Comparison of ENCODE assay signal across 25 mouse cellular contexts in genomic region chr16:91015761-91016160, GRCm38 (mm10). TPM values are rescaled to one million over a fixed set of nuclear protein-coding genes. Genes with fewer than 3 reads are reported as not detected.
DNase-seq lines count a peak whose midpoint lies in the region.
"Had no signal": no experiment of that assay in that cellular context is flagged by ENCODE, and none has a peak within 500 bp of the region (broad histone marks: within the 10 kb centered on the region; RNA-seq: fewer than 3 reads in every experiment).

No protein-coding gene starts in this region.

- WGBS in midbrain, embryonic 10.5 days = 90% methylated on average over 4 of the region's 4 CpGs

- peak; percentile 70 for DNase-seq in adrenal gland, adult 2 months
- DNase-seq in adrenal gland, postnatal 10 days = no peak
- peak; percentile 3 for DNase-seq in NIH3T3 (ENCODE audit: low read depth)
- peak; percentile 29 to 35 for DNase-seq in adrenal gland, postnatal 36 days
- no peak for DNase-seq in left cerebral cortex, postnatal 36 days (ENCODE audit: low spot score in 2 of 2)
- DNase-seq in midbrain, embryonic 10.5 days (ENCODE audit: low spot score) = no peak
- DNase-seq: cerebellum, adult 11-12 months; cerebellum, adult 8-10 months; cerebellum, postnatal 14 days; gastrocnemius, postnatal 10 days; gastrocnemius, postnatal 36 days; heart, adult 2 months; heart, postnatal 14 days; heart, postnatal 4 days; kidney, adult 18-20 months; kidney, adult 9 months had no signal

- peaks cover 11% of the 10 kb centered on the region for H3K4me1 ChIP-seq in midbrain, embryonic 10.5 days
- H3K4me1 ChIP-seq: embryonic facial prominence, embryonic 12.5 days had no signal

- H3K4me3 ChIP-seq in midbrain, embryonic 10.5 days = no peak overlapping the region
- H3K4me3 ChIP-seq: embryonic facial prominence, embryonic 12.5 days; embryonic facial prominence, embryonic 15.5 days; erythroblast, embryonic 14.5 days; forebrain, embryonic 12.5 days; forebrain, embryonic 15.5 days; heart, adult 2 months; heart, embryonic 10.5 days; heart, embryonic 13.5 days had no signal

- intact Hi-C loops in left cerebral cortex, postnatal 36 days (cut with DNase I) = no loop called here

- no peaks in the 10 kb centered on the region for H3K9me3 ChIP-seq in midbrain, embryonic 10.5 days (replicated peaks)
- H3K9me3 ChIP-seq: embryonic facial prominence, embryonic 12.5 days; embryonic facial prominence, embryonic 15.5 days; forebrain, embryonic 12.5 days; forebrain, embryonic 15.5 days; heart, embryonic 10.5 days; heart, embryonic 13.5 days had no signal

- H3K27ac ChIP-seq in midbrain, embryonic 10.5 days (replicated peaks) = no peak overlapping the region
- H3K27ac ChIP-seq: embryonic facial prominence, embryonic 12.5 days; embryonic facial prominence, embryonic 15.5 days; forebrain, embryonic 12.5 days; forebrain, embryonic 15.5 days; heart, adult 2 months; heart, embryonic 10.5 days; heart, embryonic 13.5 days; hindbrain, embryonic 14.5 days; hindbrain, postnatal 0 days had no signal

- H3K27me3 ChIP-seq in midbrain, embryonic 10.5 days (ENCODE audit: low read depth, poor library complexity, severe bottlenecking) = no peaks in the 10 kb centered on the region
- H3K27me3 ChIP-seq: embryonic facial prominence, embryonic 12.5 days; embryonic facial prominence, embryonic 15.5 days; forebrain, embryonic 12.5 days; forebrain, embryonic 15.5 days; heart, embryonic 13.5 days had no signal

- H3K36me3 ChIP-seq in midbrain, embryonic 10.5 days = peaks cover 74% of the 10 kb centered on the region

RNA-seq across cellular contexts. Expression of gene Synj1, which starts 4.7 kb away (rescaled TPM):
- total RNA-seq in adrenal gland, adult 2 months (2021) = 10 to 100 TPM; 44.3 to 65.6 TPM
- polyA plus RNA-seq in adrenal gland, adult 2 months (2012; rRNA removed) = 23.4 and 27.5 TPM in 2 replicates
- 10 to 100 TPM; 30.1 to 30.2 TPM for total RNA-seq in adrenal gland, postnatal 10 days (2021)
- total RNA-seq in adrenal gland, postnatal 36 days (2021) = 10 to 100 TPM; 43.0 to 61.4 TPM
- total RNA-seq in left cerebral cortex, postnatal 36 days (2021) = 100 to 1,000 TPM; 344 to 352 TPM
- polyA plus RNA-seq in midbrain, embryonic 10.5 days (2016; fragmentation: Nextera tagmentation; extraction: Ambion mirVana) = 14.8 and 18.1 TPM in 2 replicates

RNA-seq across cellular contexts. Expression of gene Paxbp1, which starts 28.6 kb away (rescaled TPM):
- total RNA-seq in adrenal gland, adult 2 months (2021) = 10 to 100 TPM; 32.9 to 63.1 TPM
- 8.8 and 11.6 TPM in 2 replicates for polyA plus RNA-seq in adrenal gland, adult 2 months (2012; rRNA removed)
- 10 to 100 TPM; 35.3 to 55.6 TPM for total RNA-seq in adrenal gland, postnatal 10 days (2021)
- 10 to 100 TPM; 44.3 to 62.3 TPM for total RNA-seq in adrenal gland, postnatal 36 days (2021)
- 10 to 100 TPM; 39.7 to 74.0 TPM for total RNA-seq in left cerebral cortex, postnatal 36 days (2021)
- 60.9 and 75.3 TPM in 2 replicates for polyA plus RNA-seq in midbrain, embryonic 10.5 days (2016; fragmentation: Nextera tagmentation; extraction: Ambion mirVana)

Comparison
In these comparisons a context has a peak if more than half of its experiments do, and no peak if none do; other contexts are left out.
1. DNase-seq: peak in adrenal gland, adult 2 months (single experiment), NIH3T3 (single experiment) and adrenal gland, postnatal 36 days (2 of 2); none in adrenal gland, postnatal 10 days (single experiment), left cerebral cortex, postnatal 36 days (0 of 2) and midbrain, embryonic 10.5 days (single experiment).
2. RNA of gene Synj1, which starts 4.7 kb away (total RNA-seq): 344 to 352 TPM in left cerebral cortex, postnatal 36 days; 44.3 to 65.6 TPM in adrenal gland, adult 2 months, 43.0 to 61.4 TPM in adrenal gland, postnatal 36 days and 30.1 to 30.2 TPM in adrenal gland, postnatal 10 days; every median in the first group is over 4 times any median in the second.